Mouse (Mus musculus) liver, embryonic 11.5 days (tissue): Measurements from ENCODE around the gene A830018L16Rik. TPM values are rescaled to one million over a fixed set of nuclear protein-coding genes. Genes with fewer than 3 reads are reported as not detected.

ENCODE experiments used
- ATAC-seq: fragments of 200-750 bp; cut with Nextera tagmentation; replicated peaks from 2 replicates; pipeline ENCODE4 v1.8.0; 2017; ENCODE audit warnings: moderate number of reproducible peaks, mild to moderate bottlenecking, moderate TSS enrichment, moderate library complexity; ENCODE audit not compliant: low FRiP score
- DNase-seq: peaks from one replicate; pipeline ENCODE4 v3.0.0-alpha.2; 2017; ENCODE audit warnings: low spot score
- H3K27ac ChIP-seq: fragments of 300-500 bp; sonication (generic); 2 replicates; pipeline ENCODE4 v1.5.1; 2014; ENCODE audit warnings: mild to moderate bottlenecking, low read depth, low read length, control low read depth
- H3K27me3 ChIP-seq: fragments of 300-500 bp; sonication (generic); replicated peaks from 2 replicates; pipeline ENCODE4 v1.6.1; 2014; ENCODE audit warnings: low read length, mixed read lengths; ENCODE audit not compliant: control insufficient read depth, insufficient read depth
- H3K36me3 ChIP-seq: fragments of 300-500 bp; sonication (generic); 2 replicates; pipeline ENCODE4 v1.6.1; 2014; ENCODE audit warnings: mild to moderate bottlenecking, low read length, moderate library complexity, mixed read lengths; ENCODE audit not compliant: control insufficient read depth, insufficient read depth
- H3K4me1 ChIP-seq: fragments of 300-500 bp; sonication (generic); replicated peaks from 2 replicates; pipeline ENCODE4 v1.6.1; 2014; ENCODE audit warnings: low read length, mixed read lengths; ENCODE audit not compliant: control insufficient read depth, insufficient read depth
- H3K4me2 ChIP-seq: fragments of 300-500 bp; sonication (generic); 2 replicates; pipeline ENCODE4 v1.6.1; 2014; ENCODE audit warnings: mild to moderate bottlenecking, control low read depth, moderate library complexity
- H3K4me3 ChIP-seq: fragments of 300-500 bp; sonication (generic); 2 replicates; pipeline ENCODE4 v1.5.1; 2014; ENCODE audit warnings: low read depth, low read length, control low read depth
- H3K9ac ChIP-seq: fragments of 300-500 bp; sonication (generic); 2 replicates; pipeline ENCODE4 v1.6.1; 2014; ENCODE audit warnings: low read depth, low read length, control low read depth
- H3K9me3 ChIP-seq: fragments of 300-500 bp; sonication (generic); 2 replicates; pipeline ENCODE4 v1.6.1; 2016; ENCODE audit warnings: low read length, inconsistent platforms, mixed read lengths; ENCODE audit not compliant: control insufficient read depth
- WGBS: fragments of 180-500 bp; shearing (Covaris S2); extraction: QIAGEN DNeasy Blood & Tissue Kit; methylation state at CpG from one replicate; pipeline ENCODE4 v1.1.7; 2014; 5-methylcytosine and 5-hydroxymethylcytosine counted together
- polyA plus RNA-seq: library from polyadenylated mRNA; unstranded; fragments of >200 nt; fragmentation: Nextera tagmentation; extraction: Ambion mirVana; gene quantifications from 2 replicates; pipeline ENCODE4 v1.2.1, GENCODE M21; 2014

A830018L16Rik gene
- polyA plus RNA-seq, 1 experiment from 2014 or later = 0.22 TPM

DNA sequence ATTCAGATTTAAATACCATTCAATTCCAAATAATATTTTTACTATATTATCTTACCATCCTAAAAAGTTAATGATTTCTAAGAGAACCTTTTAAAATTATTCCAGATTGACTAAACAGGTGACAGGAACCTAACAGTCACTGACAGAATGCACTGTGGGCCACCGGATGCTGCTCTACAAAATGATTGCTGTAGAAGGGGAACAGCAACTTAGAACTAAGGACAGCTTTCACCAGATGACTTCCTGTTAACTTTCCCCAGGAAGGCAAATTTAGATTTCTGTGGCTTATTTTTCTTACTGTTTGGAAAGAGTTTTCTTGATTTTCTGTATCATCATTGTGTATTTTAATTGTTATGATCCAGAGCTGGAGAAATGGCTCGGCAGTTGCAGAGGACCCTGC lies 156.4 kb downstream of the A830018L16Rik start:
- no peak for ATAC-seq
- Histone ChIP-seq H3K27me3 (no peaks in the 10 kb centered on the region), H3K4me3 (no peak overlapping the region), H3K4me2 (no peak overlapping the region), H3K36me3 (no peaks in the 10 kb centered on the region), H3K4me1 (no peaks in the 10 kb centered on the region), H3K9ac (no peak overlapping the region), H3K27ac (no peak overlapping the region), H3K9me3 (no peaks in the 10 kb centered on the region)
- DNase-seq = no peak
- 78% methylated on average over 2 of the region's 2 CpGs for WGBS

DNA sequence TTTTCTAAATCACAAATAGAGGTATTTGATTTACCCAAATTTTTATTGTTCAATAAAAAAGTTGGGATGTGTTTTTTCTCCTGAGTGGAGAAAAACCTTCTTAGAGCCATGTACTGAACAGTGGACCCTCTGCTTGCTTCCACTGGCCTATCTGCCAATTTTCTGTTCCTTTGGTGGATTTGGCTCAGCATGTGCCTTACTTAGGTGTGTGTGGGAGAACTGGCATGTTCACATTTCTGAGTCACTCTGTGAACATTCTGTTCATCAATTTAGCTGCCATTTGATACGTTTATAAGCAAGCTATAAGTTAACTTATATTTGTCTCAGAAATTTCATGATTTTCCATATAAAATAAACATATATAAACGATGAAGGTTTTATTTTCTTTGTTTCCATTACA lies 159.6 kb downstream of the A830018L16Rik start:
- no peak for ATAC-seq
- DNase-seq = no peak
- no peak overlapping the region for H3K4me3 ChIP-seq
- H3K4me1 ChIP-seq = no peaks in the 10 kb centered on the region
- no peaks in the 10 kb centered on the region for H3K9me3 ChIP-seq
- H3K27me3 ChIP-seq = no peaks in the 10 kb centered on the region
- H3K4me2 ChIP-seq = no peak overlapping the region
- H3K27ac ChIP-seq = no peak overlapping the region
- no peaks in the 10 kb centered on the region for H3K36me3 ChIP-seq
- WGBS = 66% methylated on average over 2 of the region's 2 CpGs
- H3K9ac ChIP-seq = no peak overlapping the region

DNA sequence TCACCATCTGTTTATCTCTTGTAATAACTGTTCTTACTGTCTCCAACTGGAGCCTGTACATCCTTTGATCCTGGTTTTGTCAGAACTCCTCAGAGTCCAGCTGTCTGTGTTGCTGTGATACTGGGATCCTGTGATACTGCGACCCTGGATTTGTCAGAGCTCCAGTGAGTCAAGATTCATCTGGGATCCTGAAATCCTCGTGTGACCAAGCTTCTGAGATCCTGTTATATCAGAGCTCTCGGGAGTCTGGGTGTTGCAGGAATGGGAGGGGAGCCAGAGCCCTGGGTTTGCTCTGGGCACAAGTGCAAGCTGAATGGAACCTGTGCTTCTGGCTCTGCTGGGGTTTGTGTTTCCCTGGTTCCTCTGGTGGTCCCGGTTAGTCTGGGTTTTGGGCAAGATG lies 166.1 kb downstream of the A830018L16Rik start:
- no peaks in the 10 kb centered on the region for H3K4me1 ChIP-seq
- no peak overlapping the region for H3K4me3 ChIP-seq
- no peak overlapping the region for H3K27ac ChIP-seq
- no peak overlapping the region for H3K9ac ChIP-seq
- ATAC-seq = no peak
- H3K4me2 ChIP-seq = no peak overlapping the region
- H3K9me3 ChIP-seq = no peaks in the 10 kb centered on the region
- no peaks in the 10 kb centered on the region for H3K27me3 ChIP-seq
- DNase-seq = no peak
- 64% methylated on average over 4 of the region's 4 CpGs for WGBS
- H3K36me3 ChIP-seq = no peaks in the 10 kb centered on the region

DNA sequence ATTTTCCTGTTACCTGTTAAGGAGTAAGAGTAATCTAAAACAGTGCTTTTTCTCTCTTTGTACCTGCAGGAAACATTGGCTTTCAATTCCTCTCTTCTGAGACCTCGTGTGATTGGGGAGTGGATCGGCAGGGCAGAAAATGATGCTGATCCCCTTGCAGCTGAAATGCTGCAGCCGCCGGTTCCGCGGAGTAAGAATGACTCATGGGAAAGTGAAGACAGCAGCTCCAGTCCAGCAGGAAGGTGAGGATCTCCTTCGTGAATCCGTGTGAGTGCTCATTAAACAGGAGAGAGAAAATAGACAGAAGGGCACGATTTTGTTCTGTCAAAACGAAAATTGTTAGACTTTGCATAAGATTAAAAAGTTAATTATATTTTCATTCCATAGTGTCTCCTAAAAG lies 174.4 kb downstream of the A830018L16Rik start:
- Histone ChIP-seq H3K4me1 (no peaks in the 10 kb centered on the region), H3K9ac (no peak overlapping the region), H3K27me3 (no peaks in the 10 kb centered on the region), H3K4me2 (no peak overlapping the region), H3K9me3 (no peaks in the 10 kb centered on the region), H3K36me3 (no peaks in the 10 kb centered on the region), H3K4me3 (no peak overlapping the region), H3K27ac (no peak overlapping the region)
- ATAC-seq (no peak), DNase-seq (no peak)
- 69% methylated on average over 10 of the region's 10 CpGs for WGBS

DNA sequence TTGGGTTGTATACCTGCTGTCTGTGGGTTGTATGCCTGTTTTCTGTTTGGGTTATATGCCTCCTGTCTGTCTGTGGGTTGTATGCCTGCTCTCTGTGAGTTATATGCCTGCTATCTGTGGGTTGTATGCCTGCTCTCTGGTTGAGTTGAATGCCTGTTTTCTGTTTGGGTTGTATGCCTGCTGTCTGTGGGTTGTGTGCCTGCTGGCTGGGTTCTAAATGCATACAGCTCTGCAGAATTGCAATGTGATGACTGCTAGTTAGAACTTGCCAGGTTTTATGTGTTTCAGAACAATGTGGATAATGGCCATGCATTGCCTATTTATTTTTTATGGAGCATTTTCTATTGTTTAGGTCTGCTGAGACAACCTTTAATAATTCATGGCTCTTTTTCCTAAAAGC lies 236.2 kb downstream of the A830018L16Rik start:
- Histone ChIP-seq H3K4me2 (no peak overlapping the region), H3K27ac (no peak overlapping the region), H3K4me1 (no peaks in the 10 kb centered on the region), H3K36me3 (no peaks in the 10 kb centered on the region), H3K9me3 (no peaks in the 10 kb centered on the region), H3K27me3 (no peaks in the 10 kb centered on the region), H3K9ac (no peak overlapping the region), H3K4me3 (no peak overlapping the region)
- no peak for DNase-seq
- no peak for ATAC-seq

DNA sequence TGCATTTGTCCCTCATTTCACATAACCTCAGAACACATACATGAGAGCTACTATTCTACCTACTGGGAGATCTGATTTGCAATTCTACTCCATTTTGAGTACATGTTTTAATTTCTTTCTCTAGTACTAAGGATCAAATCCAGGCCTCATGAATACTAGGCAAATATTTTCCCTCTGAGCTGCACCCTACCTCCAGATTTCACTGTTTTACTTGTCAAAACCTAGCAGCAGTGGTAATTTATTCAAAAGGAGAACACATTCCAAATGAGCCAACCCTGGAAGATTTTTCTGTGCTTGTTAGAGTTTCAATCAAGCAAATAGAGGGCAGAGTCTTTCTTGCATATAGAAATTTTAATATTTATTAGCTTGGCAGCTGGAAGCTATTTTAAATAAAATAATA lies 238.9 kb downstream of the A830018L16Rik start:
- Histone ChIP-seq H3K4me3 (no peak overlapping the region), H3K36me3 (no peaks in the 10 kb centered on the region), H3K27me3 (no peaks in the 10 kb centered on the region), H3K4me1 (no peaks in the 10 kb centered on the region), H3K9me3 (no peaks in the 10 kb centered on the region), H3K9ac (no peak overlapping the region), H3K4me2 (no peak overlapping the region), H3K27ac (no peak overlapping the region)
- DNase-seq = no peak
- no peak for ATAC-seq

DNA sequence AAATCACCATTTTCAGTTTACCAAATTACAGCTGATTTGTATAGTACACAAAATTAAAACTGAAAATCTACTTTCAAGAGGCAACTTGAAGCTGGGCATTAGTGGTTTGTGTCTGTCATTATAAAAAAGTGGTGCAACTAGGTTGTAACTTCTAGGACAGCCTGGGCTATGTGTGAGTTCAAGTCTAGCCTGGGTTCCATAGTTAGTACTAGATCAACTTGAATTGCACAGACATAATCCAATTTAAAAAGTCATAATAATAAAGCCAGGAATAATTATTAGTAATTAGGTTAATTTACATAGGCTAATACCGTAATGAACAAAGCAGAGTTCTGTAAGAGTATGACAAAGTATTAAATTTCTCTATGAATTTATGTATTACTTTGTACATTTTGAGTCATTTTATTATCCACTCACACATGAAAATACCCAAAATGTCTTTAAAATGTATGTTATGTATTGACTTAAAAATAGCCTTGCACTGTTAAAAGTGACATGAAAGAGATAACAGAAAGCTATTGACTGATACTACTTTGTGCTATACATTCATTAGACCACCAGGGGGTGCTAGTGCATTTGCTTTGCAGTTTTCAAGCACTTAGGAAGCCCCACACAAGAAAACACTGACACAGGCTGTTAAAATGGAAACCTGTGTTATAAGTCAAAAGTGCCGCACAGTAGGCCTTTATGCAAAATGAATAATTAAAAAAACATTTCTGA lies 243.6 kb downstream of the A830018L16Rik start:
- no peaks in the 10 kb centered on the region for H3K36me3 ChIP-seq
- no peak overlapping the region for H3K4me3 ChIP-seq
- no peak overlapping the region for H3K9ac ChIP-seq
- DNase-seq (no peak), ATAC-seq (no peak)
- 54% methylated on average over 2 of the region's 2 CpGs for WGBS
- H3K27ac ChIP-seq = no peak overlapping the region
- no peak overlapping the region for H3K4me2 ChIP-seq
- H3K27me3 ChIP-seq = no peaks in the 10 kb centered on the region
- H3K4me1 ChIP-seq = no peaks in the 10 kb centered on the region
- H3K9me3 ChIP-seq = no peaks in the 10 kb centered on the region

DNA sequence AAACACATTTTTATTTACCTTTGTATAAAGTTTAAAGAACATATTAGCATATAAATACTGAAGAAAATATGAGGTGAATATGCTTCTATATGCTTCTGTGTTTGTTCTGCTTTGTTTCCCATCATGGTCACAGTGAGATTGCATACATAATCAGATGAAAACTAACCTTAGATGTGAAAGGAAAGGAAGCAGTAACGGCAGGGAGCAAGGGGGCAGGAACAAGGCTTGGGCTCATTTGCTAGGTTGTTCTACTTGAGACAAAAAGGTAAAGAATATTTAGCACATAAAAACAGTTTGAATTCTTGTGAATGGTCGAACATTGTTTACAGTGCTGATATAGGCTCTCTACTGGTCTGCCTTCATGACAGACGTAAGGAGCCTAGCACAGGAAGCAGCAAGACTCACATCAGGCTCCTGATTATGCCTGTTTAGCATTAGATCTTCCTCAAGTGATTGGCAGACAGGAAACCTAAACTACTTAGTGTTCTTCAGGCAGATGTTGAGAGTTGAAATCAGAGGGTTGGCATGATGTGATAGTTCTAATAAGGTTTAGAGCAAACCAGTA lies 244.2 kb downstream of the A830018L16Rik start:
- no peaks in the 10 kb centered on the region for H3K27me3 ChIP-seq
- H3K9ac ChIP-seq = no peak overlapping the region
- WGBS = 33% methylated on average over 3 of the region's 3 CpGs
- no peak overlapping the region for H3K27ac ChIP-seq
- no peaks in the 10 kb centered on the region for H3K9me3 ChIP-seq
- H3K36me3 ChIP-seq = no peaks in the 10 kb centered on the region
- no peaks in the 10 kb centered on the region for H3K4me1 ChIP-seq
- DNase-seq (no peak), ATAC-seq (no peak)
- H3K4me2 ChIP-seq = no peak overlapping the region
- no peak overlapping the region for H3K4me3 ChIP-seq

DNA sequence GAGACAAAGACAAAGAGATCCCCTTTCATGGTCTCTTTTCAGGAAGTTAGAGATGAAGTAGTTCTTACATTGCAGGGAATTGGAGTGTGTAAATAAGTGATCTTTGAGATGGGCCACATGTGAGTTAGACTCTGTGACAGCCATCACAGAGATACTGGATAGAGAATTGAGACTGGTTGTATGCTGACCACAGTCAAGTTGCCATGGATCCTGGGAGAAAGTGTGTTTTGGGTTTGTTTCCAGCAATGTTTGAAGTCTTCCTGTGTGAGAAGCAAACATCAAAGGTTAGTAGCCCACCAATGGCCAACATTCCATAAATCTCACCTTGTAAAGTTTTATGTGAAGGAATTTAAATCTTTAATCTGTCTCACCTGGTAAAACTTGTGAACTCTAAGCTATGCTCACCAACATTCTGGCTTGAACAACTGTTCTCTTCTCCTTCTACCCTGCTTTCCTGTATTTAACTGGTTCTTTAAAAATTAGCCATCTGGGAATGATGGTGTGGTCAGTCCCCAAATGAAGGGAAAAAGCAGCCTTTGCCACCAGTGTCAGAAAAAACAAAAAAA lies 330.9 kb downstream of the A830018L16Rik start:
- Histone ChIP-seq H3K36me3 (no peaks in the 10 kb centered on the region), H3K9ac (no peak overlapping the region), H3K27me3 (no peaks in the 10 kb centered on the region), H3K4me1 (no peaks in the 10 kb centered on the region), H3K27ac (no peak overlapping the region), H3K4me3 (no peak overlapping the region), H3K4me2 (no peak overlapping the region), H3K9me3 (no peaks in the 10 kb centered on the region)
- no peak for ATAC-seq
- no peak for DNase-seq
